Mouse (Mus musculus): ENCODE measurements around the gene Senp6. TPM values are rescaled to one million over a fixed set of nuclear protein-coding genes. Genes with fewer than 3 reads are reported as not detected.

The Senp6 gene
- polyA plus RNA-seq, 1 experiment from 2014 or later = 51.4 TPM

GRCm38 (mm10) chr9:80164191-80164590, 97.5 kb downstream of the Senp6 start:
- no peaks in the 10 kb centered on the region for H3K9me3 ChIP-seq
- H3K27me3 ChIP-seq = no peaks in the 10 kb centered on the region
- 3% methylated on average over 13 of the region's 13 CpGs for WGBS
- peak overlapping the region; percentile 73 for H3K4me2 ChIP-seq
- peaks cover 11% of the 10 kb centered on the region for H3K4me1 ChIP-seq (replicated peaks)
- no peaks in the 10 kb centered on the region for H3K36me3 ChIP-seq
- H3K27ac ChIP-seq (replicated peaks) = peak overlapping the region; percentile 80; the same call in 1 of the 2 replicates
- H3K4me3 ChIP-seq = peak overlapping the region; percentile 76
- H3K9ac ChIP-seq = peak overlapping the region; percentile 28
- no peak for ATAC-seq (ENCODE audit: low FRiP score, low read depth)

- H3K4me1 ChIP-seq (replicated peaks) = peaks cover 11% of the 10 kb centered on the region
- under 1% methylated on average over 67 of the region's 69 CpGs for WGBS
- H3K27ac ChIP-seq (replicated peaks) = peak within 1 kb of the TSS; percentile 80
- peak within 1 kb of the TSS; percentile 76 for H3K4me3 ChIP-seq
- no peaks in the 10 kb centered on the region for H3K27me3 ChIP-seq
- H3K36me3 ChIP-seq = no peaks in the 10 kb centered on the region
- H3K9me3 ChIP-seq = no peaks in the 10 kb centered on the region
- peak within 1 kb of the TSS; percentile 73 for H3K4me2 ChIP-seq
- peak within 1 kb of the TSS; percentile 73 for H3K9ac ChIP-seq
- ATAC-seq (ENCODE audit: low FRiP score, low read depth) = peak; percentile 98
These were observed 98.1 kb downstream of the Senp6 start, which contains the start of gene Myo6 for GRCm38 (mm10) chr9:80164611-80165474. Gene Myo6 (plus strand): TSS chr9:80165031.

DNA sequence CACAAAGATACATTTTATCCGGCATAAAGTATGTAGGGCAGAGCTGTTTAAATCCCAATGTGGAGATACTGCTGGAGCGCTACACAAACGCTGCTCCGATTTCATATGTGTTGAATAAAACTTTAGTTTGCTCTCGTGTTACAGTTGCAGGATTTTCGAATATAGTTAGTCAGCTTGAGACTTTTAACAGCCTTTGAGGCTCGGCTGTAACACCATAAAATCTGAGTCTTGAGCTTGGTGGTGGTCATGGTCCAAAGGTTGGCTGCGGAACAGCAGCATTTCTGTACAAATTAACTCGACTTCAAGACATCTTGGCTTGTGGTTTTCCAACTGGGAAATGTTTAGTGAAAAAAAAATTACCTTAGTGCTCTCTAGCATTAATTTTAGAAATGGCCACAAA, 99.0 kb downstream of the Senp6 start:
- Histone ChIP-seq H3K27ac (replicated peaks) (no peak overlapping the region; the same call in 1 of the 2 replicates), H3K36me3 (no peaks in the 10 kb centered on the region), H3K4me2 (peak overlapping the region; percentile 73), H3K4me3 (peak overlapping the region; percentile 76), H3K4me1 (replicated peaks) (peaks cover 11% of the 10 kb centered on the region), H3K9ac (0 out of 2 replicates have a peak overlapping the region, but pooled peaks have one; percentile 4), H3K9me3 (no peaks in the 10 kb centered on the region), H3K27me3 (no peaks in the 10 kb centered on the region)
- ATAC-seq (ENCODE audit: low FRiP score, low read depth) = no peak
- 44% methylated on average over 9 of the region's 9 CpGs for WGBS

DNA sequence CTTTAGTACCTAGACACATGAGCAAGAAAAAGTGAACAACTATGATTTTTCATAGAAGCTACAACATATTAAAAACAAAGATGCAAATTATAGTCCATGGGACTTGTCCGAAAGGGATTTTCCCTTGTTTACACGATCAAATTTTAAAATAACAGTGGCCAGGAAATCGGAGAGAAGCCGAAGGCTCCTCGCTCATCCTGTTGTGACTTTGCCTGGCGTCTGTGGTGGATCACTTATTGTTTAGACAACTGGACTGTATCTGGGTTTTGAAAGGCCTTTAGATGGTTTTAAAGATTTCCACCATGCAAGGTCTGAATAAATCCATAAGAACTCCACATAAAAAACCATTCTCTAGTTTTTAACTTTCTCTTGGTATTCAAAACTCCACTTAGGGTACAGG, 99.7 kb downstream of the Senp6 start:
- Histone ChIP-seq H3K9me3 (no peaks in the 10 kb centered on the region), H3K4me1 (replicated peaks) (peaks cover 11% of the 10 kb centered on the region), H3K4me3 (peak overlapping the region; percentile 76), H3K27me3 (no peaks in the 10 kb centered on the region), H3K9ac (no peak overlapping the region), H3K36me3 (no peaks in the 10 kb centered on the region), H3K4me2 (peak overlapping the region; percentile 73), H3K27ac (replicated peaks) (no peak overlapping the region)
- no peak for ATAC-seq (ENCODE audit: low FRiP score, low read depth)
- 73% methylated on average over 6 of the region's 6 CpGs for WGBS

DNA sequence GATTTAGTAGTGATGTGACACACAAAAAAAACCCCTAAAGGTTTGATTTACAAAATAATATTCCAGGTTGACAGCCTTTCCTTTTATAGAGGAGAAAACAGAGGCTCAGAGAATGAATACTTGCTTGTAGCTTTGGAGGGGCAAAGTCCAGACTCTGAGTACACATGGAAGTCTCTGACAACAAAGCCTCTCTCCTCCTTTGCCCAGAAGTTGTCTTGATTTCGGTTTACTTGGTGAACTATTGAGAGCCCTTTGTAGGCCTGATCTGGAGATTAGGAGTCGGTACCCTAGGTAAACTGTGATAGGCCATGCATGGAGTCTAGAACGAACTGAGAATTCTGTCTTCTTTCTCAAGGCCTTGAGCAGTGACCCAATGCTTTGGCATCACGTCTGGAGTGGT, 100.4 kb downstream of the Senp6 start:
- Histone ChIP-seq H3K4me1 (replicated peaks) (peaks cover 11% of the 10 kb centered on the region), H3K4me3 (no peak overlapping the region), H3K4me2 (peak overlapping the region; percentile 73; the same call in 1 of the 2 replicates), H3K9me3 (no peaks in the 10 kb centered on the region), H3K9ac (no peak overlapping the region), H3K27me3 (no peaks in the 10 kb centered on the region), H3K36me3 (no peaks in the 10 kb centered on the region), H3K27ac (replicated peaks) (no peak overlapping the region)
- no peak for ATAC-seq (ENCODE audit: low FRiP score, low read depth)
- 77% methylated on average over 4 of the region's 4 CpGs for WGBS

GRCm38 (mm10) chr9:80169551-80169950, 102.8 kb downstream of the Senp6 start:
- Histone ChIP-seq H3K27me3 (no peaks in the 10 kb centered on the region), H3K4me2 (no peak overlapping the region), H3K4me3 (no peak overlapping the region), H3K27ac (replicated peaks) (no peak overlapping the region), H3K9ac (no peak overlapping the region), H3K4me1 (replicated peaks) (peaks cover 10% of the 10 kb centered on the region), H3K36me3 (no peaks in the 10 kb centered on the region), H3K9me3 (no peaks in the 10 kb centered on the region)
- WGBS = 79% methylated on average over 9 of the region's 9 CpGs
- ATAC-seq (ENCODE audit: low FRiP score, low read depth) = no peak

DNA sequence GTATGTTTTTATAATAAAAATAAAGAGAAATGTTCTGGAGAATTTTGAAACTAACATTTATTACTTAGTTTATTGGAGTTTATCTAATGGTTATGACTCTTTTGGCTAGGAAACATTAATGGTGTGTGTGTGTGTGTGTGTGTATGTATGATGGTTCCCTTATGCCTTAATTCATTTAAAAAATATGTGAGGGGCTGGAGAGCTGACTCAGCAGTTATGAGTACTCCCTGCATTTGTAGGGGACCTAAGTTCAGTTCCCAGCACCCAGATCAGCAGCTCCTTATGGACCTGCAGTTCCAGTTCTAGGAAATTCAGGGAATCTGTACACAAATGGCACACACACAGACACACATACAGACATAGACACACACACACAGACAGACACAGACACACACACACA, 104.5 kb downstream of the Senp6 start:
- Histone ChIP-seq H3K27me3 (no peaks in the 10 kb centered on the region), H3K36me3 (no peaks in the 10 kb centered on the region)
- ATAC-seq (ENCODE audit: low FRiP score, low read depth) = no peak

GRCm38 (mm10) chr9:80172396-80173222, 105.9 kb downstream of the Senp6 start:
- Histone ChIP-seq H3K4me2 (no peak overlapping the region), H3K4me1 (replicated peaks) (peaks cover 11% of the 10 kb centered on the region), H3K27ac (replicated peaks) (no peak overlapping the region), H3K9me3 (no peaks in the 10 kb centered on the region), H3K36me3 (no peaks in the 10 kb centered on the region), H3K4me3 (no peak overlapping the region), H3K27me3 (no peaks in the 10 kb centered on the region), H3K9ac (no peak overlapping the region)
- no peak for ATAC-seq (ENCODE audit: low FRiP score, low read depth)
- 64% methylated on average over 8 of the region's 8 CpGs for WGBS

More for the DNA sequence above, 104.5 kb downstream of the Senp6 start:
- no peak overlapping the region for H3K27ac ChIP-seq (replicated peaks)
- H3K4me1 ChIP-seq (replicated peaks) = peaks cover 4% of the 10 kb centered on the region
- no peaks in the 10 kb centered on the region for H3K9me3 ChIP-seq
- no peak overlapping the region for H3K4me2 ChIP-seq
- H3K9ac ChIP-seq = no peak overlapping the region
- H3K4me3 ChIP-seq = no peak overlapping the region

DNA sequence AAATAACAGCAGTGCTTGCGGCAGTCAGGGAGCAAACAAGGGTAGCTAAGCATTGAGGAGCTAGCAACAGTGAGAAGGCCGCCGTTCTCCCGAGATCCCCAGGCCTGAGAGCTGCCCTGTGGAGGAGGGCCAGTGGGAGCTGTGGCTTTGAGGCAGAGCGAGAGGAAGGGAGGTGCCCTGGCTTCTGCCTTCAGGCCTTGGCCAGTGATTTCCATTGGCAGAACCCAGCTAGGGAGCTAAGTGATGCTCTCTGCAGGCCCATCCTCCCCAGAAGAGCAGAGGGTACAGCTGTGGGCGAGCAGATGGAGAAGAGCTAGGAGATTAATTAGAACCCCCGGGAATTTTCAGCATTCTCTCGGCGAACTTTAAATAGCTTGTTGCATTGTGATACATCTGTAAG, 106.9 kb downstream of the Senp6 start:
- no peaks in the 10 kb centered on the region for H3K9me3 ChIP-seq
- H3K27ac ChIP-seq (replicated peaks) = no peak overlapping the region
- no peaks in the 10 kb centered on the region for H3K36me3 ChIP-seq
- H3K4me1 ChIP-seq (replicated peaks) = peaks cover 11% of the 10 kb centered on the region
- no peaks in the 10 kb centered on the region for H3K27me3 ChIP-seq
- no peak overlapping the region for H3K4me3 ChIP-seq
- peak; percentile 75 for ATAC-seq (ENCODE audit: low FRiP score, low read depth)
- H3K4me2 ChIP-seq = no peak overlapping the region
- no peak overlapping the region for H3K9ac ChIP-seq
- 24% methylated on average over 9 of the region's 9 CpGs for WGBS

GRCm38 (mm10) chr9:80176696-80177478, 110.2 kb downstream of the Senp6 start:
- Histone ChIP-seq H3K4me2 (no peak overlapping the region), H3K36me3 (no peaks in the 10 kb centered on the region), H3K27me3 (no peaks in the 10 kb centered on the region), H3K27ac (replicated peaks) (no peak overlapping the region), H3K4me3 (no peak overlapping the region), H3K9me3 (no peaks in the 10 kb centered on the region), H3K9ac (no peak overlapping the region), H3K4me1 (replicated peaks) (peaks cover 11% of the 10 kb centered on the region)
- WGBS = 72% methylated on average over 13 of the region's 13 CpGs
- no peak for ATAC-seq (ENCODE audit: low FRiP score, low read depth)

DNA sequence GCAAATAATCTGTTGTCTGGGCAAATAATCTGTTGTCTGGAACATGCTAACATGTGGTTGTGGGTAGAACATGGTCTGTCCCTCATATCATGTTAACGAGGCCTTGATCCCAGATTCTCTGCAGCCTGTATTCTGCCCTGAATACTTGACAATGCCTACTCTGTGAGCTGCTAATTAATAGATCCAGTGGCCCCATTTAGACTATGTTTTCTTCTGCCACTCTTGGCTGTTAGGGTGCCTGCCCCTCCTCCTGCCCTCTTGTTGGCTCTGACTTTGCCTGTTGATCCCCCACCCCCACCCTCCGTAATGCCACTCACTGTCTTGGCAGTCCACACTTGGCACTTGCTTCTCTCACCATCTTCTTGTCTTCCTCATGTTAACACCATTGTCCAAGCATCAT, 112.0 kb downstream of the Senp6 start:
- no peaks in the 10 kb centered on the region for H3K9me3 ChIP-seq
- H3K27me3 ChIP-seq = no peaks in the 10 kb centered on the region
- no peaks in the 10 kb centered on the region for H3K36me3 ChIP-seq
- ATAC-seq (ENCODE audit: low FRiP score, low read depth) = peak; percentile 32; the same call in 1 of the 2 replicates
- no peak overlapping the region for H3K4me2 ChIP-seq
- no peak overlapping the region for H3K27ac ChIP-seq (replicated peaks)
- 67% methylated on average over 2 of the region's 2 CpGs for WGBS
- H3K9ac ChIP-seq = no peak overlapping the region
- peaks cover 9% of the 10 kb centered on the region for H3K4me1 ChIP-seq (replicated peaks)
- no peak overlapping the region for H3K4me3 ChIP-seq
